Comparison of ENCODE assay signal across 15 mouse cellular contexts in genomic region chr10:20186800-20187273, GRCm38 (mm10). TPM values are rescaled to one million over a fixed set of nuclear protein-coding genes. Genes with fewer than 3 reads are reported as not detected.
DNase-seq lines count a peak whose midpoint lies in the region; ATAC-seq and TF ChIP-seq lines count a peak whose summit lies in the region.
"Had no signal": no experiment of that assay in that cellular context is flagged by ENCODE, and none has a peak within 500 bp of the region (broad histone marks: within the 10 kb centered on the region; RNA-seq: fewer than 3 reads in every experiment).

No protein-coding gene starts in this region.

- ATAC-seq in granulocyte monocyte progenitor cell, adult 5-6 weeks (replicated peaks; ENCODE audit: poor library complexity, severe bottlenecking) = peak; percentile 41
- ATAC-seq in stomach, embryonic 14.5 days (ENCODE audit: insufficient number of reproducible peaks, insufficient read depth, low FRiP score, low read depth) = peak; percentile 73
- no peak for ATAC-seq in forebrain, postnatal 0 days
- ATAC-seq: midbrain, embryonic 15.5 days had no signal

- no peaks in the 10 kb centered on the region for H3K79me2 ChIP-seq in heart, adult 2 months (replicated peaks; ENCODE audit: control insufficient read depth, insufficient read depth, low read length)
- H3K79me2 ChIP-seq in liver, adult 2 months (ENCODE audit: control insufficient read depth, insufficient read depth, low read length) = peaks cover 40% of the 10 kb centered on the region; the same call in 1 of the 2 replicates

- TF ChIP-seq EP300 in heart, adult 2 months (IDR thresholded peaks at IDR 0.05; ENCODE audit: insufficient read depth, low read depth, low read length) = no peak

- no peak overlapping the region for H3K9ac ChIP-seq in heart, adult 2 months (ENCODE audit: low read depth, low read length)
- H3K9ac ChIP-seq in liver, adult 2 months (ENCODE audit: low read depth, low read length) = 0 out of 2 replicates have a peak overlapping the region, but pooled peaks have one; percentile 1
- H3K9ac ChIP-seq in stomach, embryonic 14.5 days (replicated peaks; ENCODE audit: low read depth, low read length) = no peak overlapping the region
- no peak overlapping the region for H3K9ac ChIP-seq in forebrain, postnatal 0 days
- H3K9ac ChIP-seq: hindbrain, embryonic 15.5 days; liver, embryonic 13.5 days; midbrain, embryonic 15.5 days had no signal

- H3K4me1 ChIP-seq in heart, adult 2 months (ENCODE audit: control insufficient read depth, insufficient read depth, low read length) = peaks cover 5% of the 10 kb centered on the region; the same call in 1 of the 2 replicates
- H3K4me1 ChIP-seq in liver, adult 2 months (ENCODE audit: control insufficient read depth, insufficient read depth, low read length) = peaks cover 17% of the 10 kb centered on the region
- H3K4me1 ChIP-seq in stomach, embryonic 14.5 days (ENCODE audit: control insufficient read depth, insufficient read depth, low read length) = no peaks in the 10 kb centered on the region
- H3K4me1 ChIP-seq in forebrain, postnatal 0 days (ENCODE audit: insufficient read depth) = 0 out of 2 replicates have a peak, but pooled peaks cover 3% of the 10 kb centered on the region

- peak in 1 of 2 experiments; percentile 8 for DNase-seq in heart, adult 2 months
- DNase-seq in heart, postnatal 10 days = no peak
- DNase-seq in liver, adult 2 months (ENCODE audit: extremely low read depth, low read depth, low spot score) = peak; percentile 98
- DNase-seq in forebrain, postnatal 0 days = no peak
- DNase-seq in left cerebral cortex, adult 9 months (ENCODE audit: low spot score in 2 of 2) = no peak
- no peak for DNase-seq in gastrocnemius, adult 8-10 months (ENCODE audit: low spot score in 2 of 2)
- DNase-seq: adrenal gland, postnatal 25 days; cerebellum, adult 11-12 months; liver, embryonic 13.5 days; right cerebral cortex, adult 18-20 months had no signal

- TF ChIP-seq POLR2A in heart, adult 2 months (IDR thresholded peaks at IDR 0.05; ENCODE audit: insufficient read depth, low read depth, low read length) = no peak
- TF ChIP-seq POLR2A in liver, adult 2 months (IDR thresholded peaks at IDR 0.05; ENCODE audit: extremely low read depth, insufficient read depth, low read length) = no peak

- H3K36me3 ChIP-seq in heart, adult 2 months (ENCODE audit: control insufficient read depth, insufficient read depth, low read length) = no peaks in the 10 kb centered on the region
- H3K36me3 ChIP-seq in liver, adult 2 months (ENCODE audit: control insufficient read depth, insufficient read depth, low read length) = no peaks in the 10 kb centered on the region
- no peaks in the 10 kb centered on the region for H3K36me3 ChIP-seq in stomach, embryonic 14.5 days (ENCODE audit: control insufficient read depth, insufficient read depth, low read length)
- no peaks in the 10 kb centered on the region for H3K36me3 ChIP-seq in forebrain, postnatal 0 days (ENCODE audit: insufficient read depth)
- H3K36me3 ChIP-seq: hindbrain, embryonic 15.5 days; liver, embryonic 13.5 days; midbrain, embryonic 15.5 days had no signal

- H3K27me3 ChIP-seq in heart, adult 2 months (ENCODE audit: control insufficient read depth, insufficient read depth, low read length) = no peaks in the 10 kb centered on the region
- no peaks in the 10 kb centered on the region for H3K27me3 ChIP-seq in liver, adult 2 months (ENCODE audit: control insufficient read depth, insufficient read depth, low read length)
- H3K27me3 ChIP-seq in stomach, embryonic 14.5 days (ENCODE audit: control insufficient read depth, insufficient read depth, low read length) = no peaks in the 10 kb centered on the region
- no peaks in the 10 kb centered on the region for H3K27me3 ChIP-seq in forebrain, postnatal 0 days (ENCODE audit: insufficient read depth, low read length)
- H3K27me3 ChIP-seq: hindbrain, embryonic 15.5 days; liver, embryonic 13.5 days; midbrain, embryonic 15.5 days had no signal

- TF ChIP-seq CTCF in heart, adult 2 months (IDR thresholded peaks at IDR 0.05) = no peak
- TF ChIP-seq CTCF in liver, adult 2 months (IDR thresholded peaks at IDR 0.05; ENCODE audit: low read depth, low read length) = no peak
- TF ChIP-seq CTCF in forebrain, postnatal 0 days (IDR thresholded peaks at IDR 0.05; ENCODE audit: low read depth) = no peak

- no peak overlapping the region for H3K4me2 ChIP-seq in stomach, embryonic 14.5 days (replicated peaks; ENCODE audit: low read depth, low read length)
- no peak overlapping the region for H3K4me2 ChIP-seq in forebrain, postnatal 0 days (ENCODE audit: low read depth)
- H3K4me2 ChIP-seq: heart, embryonic 11.5 days; hindbrain, embryonic 15.5 days; liver, embryonic 13.5 days; midbrain, embryonic 15.5 days had no signal

- intact Hi-C loops in heart, adult 2 months (cut with DNase I) = no loop called here
- intact Hi-C loops in heart, postnatal 10 days (cut with DNase I) = no loop called here

- peak overlapping the region; percentile 28 for H3K27ac ChIP-seq in heart, adult 2 months
- peak overlapping the region; percentile 78 for H3K27ac ChIP-seq in liver, adult 2 months (replicated peaks; ENCODE audit: insufficient read depth, low read depth, low read length)
- no peak overlapping the region for H3K27ac ChIP-seq in stomach, embryonic 14.5 days (ENCODE audit: low read length)
- H3K27ac ChIP-seq in forebrain, postnatal 0 days (ENCODE audit: low read depth, low read length) = no peak overlapping the region
- H3K27ac ChIP-seq: hindbrain, embryonic 15.5 days; liver, embryonic 13.5 days; midbrain, embryonic 15.5 days had no signal

- no peak overlapping the region for H3K4me3 ChIP-seq in heart, adult 2 months
- no peak overlapping the region for H3K4me3 ChIP-seq in liver, adult 2 months (ENCODE audit: insufficient read depth, low read depth, low read length)
- H3K4me3 ChIP-seq in stomach, embryonic 14.5 days (ENCODE audit: low read depth, low read length) = no peak overlapping the region
- no peak overlapping the region for H3K4me3 ChIP-seq in forebrain, postnatal 0 days (ENCODE audit: low read depth, low read length)
- H3K4me3 ChIP-seq: hindbrain, embryonic 15.5 days; liver, embryonic 13.5 days; midbrain, embryonic 15.5 days had no signal

- H3K9me3 ChIP-seq in stomach, embryonic 14.5 days (ENCODE audit: control insufficient read depth, low read depth, low read length) = no peaks in the 10 kb centered on the region
- H3K9me3 ChIP-seq in forebrain, postnatal 0 days (ENCODE audit: low read length) = no peaks in the 10 kb centered on the region
- H3K9me3 ChIP-seq: hindbrain, embryonic 15.5 days; liver, embryonic 13.5 days; midbrain, embryonic 15.5 days had no signal

- WGBS in heart, adult 2 months = 81% methylated on average over 5 of the region's 5 CpGs
- WGBS in liver, adult 2 months = 22% methylated on average over 5 of the region's 5 CpGs
- 62% methylated on average over 5 of the region's 5 CpGs for WGBS in stomach, embryonic 14.5 days
- 85% methylated on average over 5 of the region's 5 CpGs for WGBS in forebrain, postnatal 0 days

RNA-seq across cellular contexts. Expression of gene Map7, which starts 38.6 kb away (rescaled TPM):
- total RNA-seq in heart, adult 2 months (2021) = 10 to 100 TPM; 17.9 to 19.3 TPM
- 5.8 and 6.6 TPM in 2 replicates for polyA plus RNA-seq in heart, adult 2 months (2012; rRNA removed)
- 10 to 100 TPM; 13.6 to 15.8 TPM for total RNA-seq in heart, postnatal 10 days (2021)
- total RNA-seq in granulocyte monocyte progenitor cell, adult 5-6 weeks (2014; fragmentation: Nextera tagmentation) = 19.0 and 22.6 TPM in 2 replicates
- 18.3 and 22.4 TPM in 2 replicates for total RNA-seq in granulocyte monocyte progenitor cell, adult 5-6 weeks (2017)
- total RNA-seq in liver, adult 2 months (2014; rRNA removed) = 13.7 and 15.6 TPM in 2 replicates
- polyA plus RNA-seq in liver, adult 2 months (2012; rRNA removed) = 9.5 and 11.1 TPM in 2 replicates
- polyA plus RNA-seq in stomach, embryonic 14.5 days (2014; fragmentation: Nextera tagmentation; extraction: Ambion mirVana) = 12.0 and 14.4 TPM in 2 replicates
- total RNA-seq in forebrain, postnatal 0 days (2014; rRNA removed) = 6.9 and 14.5 TPM in 2 replicates
- polyA plus RNA-seq in forebrain, postnatal 0 days (2015; fragmentation: Nextera tagmentation; extraction: Ambion mirVana) = 4.3 and 6.3 TPM in 2 replicates
- 1 to 10 TPM; 3.0 to 6.3 (median 4.5) TPM for total RNA-seq in gastrocnemius, adult 8-10 months (2022)

Comparison
In these comparisons a context has a peak if more than half of its experiments do, and no peak if none do; other contexts are left out.
1. H3K27ac ChIP-seq: peak in heart, adult 2 months (single experiment) and liver, adult 2 months (single experiment); none in stomach, embryonic 14.5 days (single experiment) and forebrain, postnatal 0 days (single experiment).